Mouse (Mus musculus) megakaryocyte progenitor cell, adult 5-6 weeks (primary cell): ENCODE results near the gene Tmem232. TPM values are rescaled to one million over a fixed set of nuclear protein-coding genes. Genes with fewer than 3 reads are reported as not detected.
"Not testable (repeated sequence)": the region's sequence is repeated elsewhere in the genome, so short reads cannot be mapped to it uniquely, and the experiment has no call there.

Experiments
- ATAC-seq: replicated peaks from 2 replicates; pipeline ENCODE4 v1.8.0; 2016; ENCODE audit warnings: mild to moderate bottlenecking, moderate TSS enrichment, inconsistent platforms; ENCODE audit not compliant: poor library complexity
- total RNA-seq, 2 experiments: library from RNA; stranded (forward) in 1 of 2; stranded (reverse) in 1 of 2; fragments of 157-497, 149-512 nt in 1 of 2; fragments of 200-1000 nt in 1 of 2; gene quantifications; 2 replicates each; pipeline versions ENCODE4 v1.2.3 to v1.2.4; 2015 to 2017

The Tmem232 gene
- total RNA-seq, 2 experiments from 2014 or later, result not detected

DNA sequence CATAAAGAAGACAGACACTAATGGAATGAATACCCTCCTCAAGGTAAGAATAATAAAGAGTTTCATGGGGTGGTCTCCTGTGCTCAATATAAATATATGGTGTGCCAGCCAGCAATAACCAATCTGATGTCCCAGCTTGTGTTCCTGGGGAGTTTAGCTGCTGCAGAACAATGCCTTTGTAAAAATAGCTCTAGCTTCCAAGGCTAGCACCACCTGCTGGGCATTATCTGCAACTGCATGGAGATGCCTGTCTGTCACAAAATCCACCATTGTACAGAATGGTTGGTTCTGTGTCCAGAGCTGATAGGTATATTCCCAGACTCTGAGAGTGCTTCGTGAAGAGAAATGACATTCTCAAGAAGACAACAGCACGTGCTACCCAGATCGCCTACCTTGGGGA lies 4.4 kb downstream of the Tmem232 start:
- ATAC-seq, result peak; percentile 87

DNA sequence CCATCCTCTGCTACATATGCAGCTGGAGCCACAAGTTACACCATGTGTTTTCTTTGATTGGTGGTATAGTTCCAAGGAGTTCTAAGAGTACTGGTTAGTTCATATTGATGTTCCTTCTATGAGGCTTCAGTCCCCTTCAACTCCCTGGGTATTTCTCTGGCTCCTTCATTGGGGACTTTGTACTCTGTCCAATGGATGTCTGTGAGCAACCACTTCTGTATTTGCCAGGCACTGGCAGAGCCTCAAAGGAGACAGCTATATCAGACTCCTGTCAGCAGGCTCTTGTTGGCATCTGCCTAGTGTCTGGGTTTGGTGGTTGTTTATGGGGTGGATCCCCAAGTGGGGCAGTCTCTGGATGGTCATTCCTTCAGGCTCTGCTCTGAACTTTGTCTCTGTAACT lies 8.2 kb downstream of the Tmem232 start:
- ATAC-seq, result not testable (repeated sequence)

DNA sequence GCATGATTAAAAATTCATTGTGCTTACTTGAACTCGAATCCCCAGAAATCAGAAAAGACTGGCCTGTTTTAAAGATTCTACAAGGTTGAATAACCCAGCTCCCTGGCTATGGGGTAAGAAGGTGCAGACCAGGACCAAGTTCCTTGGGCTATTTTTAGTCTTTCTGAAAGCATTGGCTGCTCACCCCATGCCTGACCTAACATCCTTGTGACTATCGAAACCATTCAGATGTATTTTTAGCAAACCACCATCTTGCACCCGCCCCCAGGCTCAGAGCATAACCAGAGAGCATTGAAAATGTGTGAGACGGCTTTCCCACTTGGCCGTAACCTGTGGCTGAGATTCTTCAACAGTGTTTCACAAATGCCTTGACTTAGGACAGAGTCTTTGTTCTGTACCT lies 13.1 kb downstream of the Tmem232 start:
- no peak for ATAC-seq

DNA sequence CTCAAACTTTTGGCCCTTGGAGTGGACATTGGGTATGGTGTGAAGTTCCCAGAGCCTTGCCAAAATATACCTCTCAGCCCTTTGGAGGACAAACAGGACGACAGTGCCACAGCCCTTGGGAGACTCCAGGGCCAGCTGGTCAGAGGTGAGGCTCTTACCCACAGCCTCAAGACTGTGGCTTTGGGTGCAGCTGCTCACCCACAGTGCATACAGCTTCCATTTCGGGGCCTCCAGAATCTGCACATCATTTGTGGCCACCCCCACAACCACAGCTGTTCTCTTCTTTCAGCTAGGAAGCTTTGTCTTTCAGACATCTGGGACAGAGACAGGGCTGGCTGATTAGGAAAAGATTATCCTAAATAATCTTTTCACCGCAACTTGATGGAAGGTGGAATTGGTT lies 27.1 kb downstream of the Tmem232 start:
- ATAC-seq, result no peak

DNA sequence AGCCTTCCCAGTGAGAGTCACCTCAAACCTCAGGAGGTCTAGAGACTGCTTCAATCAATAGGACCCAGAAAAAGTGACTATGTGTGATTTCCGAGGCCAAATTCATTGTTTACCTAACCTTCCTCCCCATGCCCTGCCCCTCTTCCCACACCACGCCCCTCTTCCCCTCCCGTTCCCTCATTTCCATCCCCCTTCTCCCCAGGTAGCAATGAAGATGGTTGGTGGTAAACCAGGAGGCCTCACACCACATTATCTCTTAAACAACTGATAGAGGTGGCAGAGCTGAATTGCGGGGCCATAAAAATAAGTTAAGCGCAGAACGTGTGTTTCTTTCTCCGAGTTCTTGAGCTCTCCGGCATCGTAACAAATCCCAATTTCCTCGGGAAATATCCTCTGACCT lies 55.9 kb downstream of the Tmem232 start:
- ATAC-seq, result no peak

DNA sequence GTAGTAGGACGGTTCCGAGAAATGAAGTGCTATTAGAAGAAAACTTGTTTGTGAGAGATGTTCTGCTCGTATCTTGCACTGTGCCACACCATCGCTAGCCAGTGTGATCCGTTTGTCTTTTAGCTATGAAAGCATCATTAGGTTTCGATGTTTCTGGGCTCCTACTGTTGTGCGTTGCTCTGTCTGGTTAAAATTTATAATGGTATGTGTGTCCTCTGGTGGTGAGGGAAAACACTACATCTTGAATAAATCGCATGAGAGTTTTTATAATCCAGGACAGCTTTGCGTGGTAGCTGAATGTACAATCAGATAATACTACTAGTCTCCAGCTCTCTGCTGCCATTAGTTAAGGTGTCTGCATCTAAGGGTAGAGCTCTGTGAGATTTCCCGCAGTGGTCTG lies 63.8 kb downstream of the Tmem232 start:
- ATAC-seq, result no peak

DNA sequence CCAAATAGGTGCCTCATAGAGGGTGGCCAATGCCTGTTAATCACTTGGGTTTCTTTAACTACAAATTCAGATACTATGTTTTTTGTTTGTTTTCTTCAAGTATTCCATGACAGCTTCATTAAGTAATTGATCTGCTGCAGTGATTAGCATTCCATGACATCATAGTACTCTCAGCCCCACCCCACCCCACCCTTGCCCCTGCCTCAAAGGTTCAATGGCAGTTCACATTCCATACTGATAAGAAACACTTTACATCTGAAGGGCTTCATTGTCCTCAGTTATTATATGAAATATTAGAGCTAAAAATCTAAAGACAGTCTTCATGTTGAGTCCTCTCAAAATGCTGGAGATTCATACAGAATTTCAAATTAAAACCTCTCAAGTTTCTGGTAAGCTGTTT lies 89.8 kb downstream of the Tmem232 start:
- ATAC-seq, result no peak

DNA sequence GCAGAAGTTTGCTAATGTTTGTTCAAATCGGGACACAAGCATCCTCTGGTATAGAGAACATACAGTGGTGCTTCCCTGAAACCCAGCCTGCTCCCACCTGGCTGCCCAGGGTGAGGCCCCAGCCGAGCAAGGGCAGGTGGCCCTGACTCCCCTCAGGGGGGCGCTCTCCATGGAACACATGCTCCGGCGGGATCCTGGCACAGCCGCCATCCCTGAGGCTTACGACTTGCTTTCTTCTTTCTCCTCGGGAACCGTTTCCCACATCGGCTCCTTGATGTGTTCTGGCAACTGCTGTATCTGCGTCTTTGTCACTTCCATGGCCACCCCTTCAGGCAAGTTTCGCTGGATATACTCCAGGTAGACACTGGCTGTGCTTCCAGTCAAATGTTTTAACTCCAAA lies 102.7 kb downstream of the Tmem232 start:
- ATAC-seq, result not testable (repeated sequence)

DNA sequence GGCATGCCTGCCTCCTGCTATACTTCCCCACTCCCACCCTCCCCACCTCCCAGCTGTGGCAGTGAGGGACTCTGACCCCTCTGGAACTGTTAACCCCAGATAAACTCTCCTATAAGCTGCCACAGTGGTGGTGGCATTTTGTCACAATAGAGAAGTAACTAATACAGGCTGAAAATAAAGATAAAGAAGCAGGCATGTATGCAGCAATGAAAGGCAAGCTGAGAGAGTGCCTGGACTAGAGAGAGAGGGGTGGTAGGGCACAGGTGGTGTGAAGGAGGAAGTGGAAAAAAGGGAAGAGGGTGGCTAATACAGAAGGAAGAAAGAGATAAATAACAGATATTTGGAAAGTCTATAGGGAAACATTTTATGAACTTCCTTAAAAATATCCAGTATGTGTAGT lies 121.5 kb downstream of the Tmem232 start:
- ATAC-seq, result no peak

DNA sequence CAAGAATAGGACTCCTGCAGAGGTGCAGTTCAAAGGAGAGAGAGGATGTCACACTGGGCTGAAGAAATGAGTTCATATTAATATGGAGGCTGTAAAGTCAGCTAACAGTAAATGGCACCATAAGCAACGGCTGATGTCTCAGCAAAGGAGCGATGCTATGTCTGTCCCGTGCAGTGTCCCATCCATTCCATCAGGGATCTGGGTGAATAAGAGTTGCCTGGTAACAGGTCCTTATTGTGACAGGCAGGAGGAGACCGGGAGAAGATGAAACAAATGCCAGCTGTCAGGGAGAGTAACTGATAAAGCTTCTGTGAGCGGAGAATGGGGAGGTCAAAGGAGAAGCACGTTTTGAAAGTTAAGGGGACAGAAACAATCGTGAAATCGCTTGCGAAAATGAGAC lies 135.3 kb downstream of the Tmem232 start:
- ATAC-seq, result no peak

DNA sequence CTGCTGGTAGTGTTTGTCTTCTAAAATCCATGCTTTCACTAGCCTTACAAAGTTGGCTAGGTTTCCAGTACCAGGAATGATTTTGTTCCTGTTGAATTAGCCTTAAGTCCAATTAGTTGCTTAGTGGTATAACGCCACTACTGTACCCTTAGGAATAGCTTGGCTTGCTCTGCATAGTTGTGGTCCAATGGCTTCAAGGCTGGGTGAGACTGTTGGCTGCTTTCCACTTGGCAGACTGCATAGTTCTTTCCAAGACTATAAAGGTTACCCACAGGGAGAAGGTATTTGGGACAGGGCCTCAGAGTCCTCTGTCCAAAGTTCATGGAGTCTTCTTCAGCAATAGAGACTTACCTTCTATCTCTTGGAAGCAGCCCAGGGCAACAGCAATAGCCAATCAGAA lies 139.7 kb downstream of the Tmem232 start:
- no peak for ATAC-seq

DNA sequence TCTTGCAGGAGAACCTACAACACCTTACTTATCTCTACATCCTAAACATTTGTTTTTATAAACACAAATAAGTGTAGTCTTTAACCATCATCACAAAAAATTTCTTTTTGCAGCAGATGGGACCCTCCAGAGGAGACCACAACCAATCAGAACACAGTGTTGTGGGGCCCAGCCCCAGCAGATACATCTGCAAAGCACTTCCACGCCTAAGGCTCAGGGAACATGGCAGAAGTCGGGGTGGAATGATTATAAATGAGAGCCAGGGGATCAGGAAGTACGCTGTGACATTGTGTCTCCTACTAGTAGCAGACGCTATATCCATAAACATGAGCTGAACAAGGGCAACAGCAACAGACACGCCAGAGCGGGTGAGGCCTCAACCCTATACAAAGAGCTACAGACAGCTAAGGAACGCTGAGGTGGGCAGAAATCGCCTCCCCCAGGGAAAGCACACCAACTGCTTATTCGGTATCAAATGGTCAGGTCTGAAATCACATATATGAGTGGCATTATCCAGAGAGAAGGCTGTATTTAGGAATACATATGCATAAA lies 156.1 kb downstream of the Tmem232 start:
- ATAC-seq, result no peak

DNA sequence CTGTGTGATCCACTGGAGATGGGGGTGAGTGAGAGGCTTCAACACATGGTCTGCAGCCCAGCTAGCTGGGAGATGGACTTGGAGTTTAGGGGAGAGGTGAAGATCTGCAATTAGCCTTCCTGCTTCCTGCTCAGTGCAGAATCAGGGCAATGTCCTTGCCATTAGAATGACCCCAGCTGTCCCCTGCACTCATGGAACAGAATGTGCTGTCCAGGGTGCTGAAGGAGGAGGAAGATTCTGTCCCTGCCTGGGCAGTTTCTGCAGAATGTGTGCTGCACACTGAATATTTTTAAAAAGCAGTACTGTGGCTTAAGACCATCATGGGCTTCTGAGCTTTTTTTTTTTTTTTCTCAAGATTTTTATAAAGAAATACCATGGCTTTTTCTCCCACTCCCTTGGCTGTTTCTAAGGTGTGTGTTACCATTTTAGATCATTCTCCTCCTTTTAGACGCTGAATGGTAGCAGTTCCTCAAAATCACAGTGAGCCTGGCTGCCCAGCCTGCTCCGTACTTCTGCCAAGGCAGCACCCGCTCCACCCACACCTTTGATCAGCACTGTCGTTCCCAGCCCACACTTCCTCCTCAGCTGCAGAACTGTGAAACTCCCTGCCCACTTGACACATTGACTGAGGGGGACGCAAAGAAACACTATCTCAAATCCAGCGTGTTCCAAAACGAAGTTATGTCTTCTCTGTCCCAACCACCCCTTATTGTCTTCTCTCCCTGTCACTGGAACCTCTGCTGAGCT lies 170.4 kb downstream of the Tmem232 start:
- ATAC-seq, result no peak

DNA sequence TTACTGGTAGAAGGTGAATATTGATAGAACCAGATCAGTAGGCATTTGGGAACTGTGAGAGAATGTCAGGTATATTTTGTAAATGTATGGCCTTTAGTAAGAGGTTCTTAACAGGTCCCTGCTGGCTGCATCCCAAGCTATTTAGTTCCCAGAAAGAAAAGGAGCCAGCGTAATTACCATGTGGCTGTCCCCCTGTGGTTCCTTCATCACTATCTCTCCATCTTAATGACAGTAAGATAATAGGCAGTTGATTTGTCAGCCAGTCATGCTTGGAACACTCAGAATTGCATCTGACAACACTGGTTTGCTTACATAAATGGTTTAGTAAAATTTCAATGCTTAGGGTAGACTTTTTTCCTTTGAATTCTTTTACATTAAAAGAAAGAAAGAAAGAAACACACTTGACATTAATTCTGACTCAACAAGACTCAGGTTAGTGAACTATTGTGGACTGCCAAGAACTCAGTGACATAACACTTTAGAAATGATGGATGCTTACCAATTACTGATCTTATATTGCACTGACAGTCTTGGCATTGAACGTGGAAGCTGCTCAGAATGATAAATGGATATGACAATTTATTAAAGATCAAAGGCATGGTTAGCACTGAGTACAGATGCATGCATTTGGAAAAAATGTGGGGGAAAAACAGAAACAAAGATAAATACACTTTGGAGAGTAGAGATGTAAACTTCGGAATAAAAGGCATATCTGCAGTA lies 174.9 kb downstream of the Tmem232 start:
- ATAC-seq, result no peak

DNA sequence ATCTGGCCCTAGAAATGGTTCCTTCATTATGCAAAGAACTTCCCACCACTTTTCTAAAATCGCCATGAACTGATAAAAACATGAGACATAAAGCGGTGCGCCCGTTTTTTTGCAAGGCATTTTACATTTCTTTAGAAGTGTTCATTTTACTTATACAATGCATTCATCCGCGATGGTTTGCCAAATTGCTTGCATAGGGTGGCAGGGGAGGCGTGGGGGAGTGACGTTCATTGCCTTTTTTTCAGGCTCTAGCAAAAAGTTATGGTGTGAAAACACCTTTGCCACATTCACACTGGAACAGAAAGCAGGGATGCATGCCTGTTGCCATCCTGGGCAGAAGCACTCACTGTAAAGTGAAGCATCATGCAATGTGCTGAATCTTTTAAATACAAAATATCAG lies 188.7 kb downstream of the Tmem232 start:
- no peak for ATAC-seq

DNA sequence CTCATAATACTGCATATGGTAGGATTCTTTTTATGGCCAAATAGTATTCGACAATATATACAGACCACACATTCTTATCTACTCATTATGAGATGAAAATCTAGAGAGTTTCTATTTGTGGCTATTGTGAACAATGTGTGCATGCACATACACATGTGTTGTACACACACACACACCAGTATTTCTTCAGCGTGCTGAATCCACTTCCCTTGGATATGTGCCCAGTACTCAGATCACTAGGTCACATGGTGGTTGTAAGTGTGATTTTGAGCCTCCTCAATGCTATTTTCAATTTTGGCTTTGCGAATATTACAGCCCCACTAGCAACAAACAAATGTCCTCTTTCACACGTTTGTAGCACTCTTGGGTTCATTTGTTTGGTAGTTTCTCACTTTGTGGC lies 200.6 kb downstream of the Tmem232 start:
- ATAC-seq, result no peak

DNA sequence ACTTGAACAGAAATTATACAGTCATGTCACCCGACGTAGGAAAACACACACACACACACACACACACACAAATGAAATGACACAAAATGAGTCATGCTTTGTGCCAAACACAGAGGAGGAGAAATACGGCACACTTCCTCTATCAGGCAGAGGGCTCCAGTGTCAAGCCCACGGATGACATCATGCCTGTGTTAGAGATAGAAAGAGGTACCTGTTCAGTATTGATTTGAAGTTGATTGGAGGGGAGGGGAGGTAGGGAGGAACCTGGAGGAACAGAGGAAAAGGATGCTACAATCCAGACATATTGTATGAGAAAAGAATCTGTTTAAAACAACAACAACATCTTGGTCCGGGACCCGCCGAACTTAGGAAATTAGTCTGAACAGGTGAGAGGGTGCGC lies 209.8 kb downstream of the Tmem232 start:
- ATAC-seq, result no peak

DNA sequence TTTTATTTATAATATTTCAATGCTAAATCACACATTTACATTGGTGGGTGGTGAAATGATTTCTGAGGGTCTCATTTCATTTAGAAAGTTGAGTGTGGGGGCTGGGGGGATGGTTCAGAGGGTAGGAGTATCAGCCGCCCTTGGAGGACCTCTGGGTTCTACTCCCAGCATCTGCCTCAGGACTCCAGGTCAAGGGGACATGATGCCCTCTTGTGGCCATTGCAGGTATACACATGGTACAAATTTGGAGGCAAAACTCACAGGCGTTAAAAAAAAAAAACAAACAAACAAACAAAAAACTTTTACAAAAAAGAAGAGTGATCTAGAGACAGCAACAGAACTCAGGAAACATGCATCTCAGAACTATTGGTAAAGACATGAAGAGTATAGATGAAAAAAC lies 215.3 kb downstream of the Tmem232 start:
- peak; percentile 94 for ATAC-seq

DNA sequence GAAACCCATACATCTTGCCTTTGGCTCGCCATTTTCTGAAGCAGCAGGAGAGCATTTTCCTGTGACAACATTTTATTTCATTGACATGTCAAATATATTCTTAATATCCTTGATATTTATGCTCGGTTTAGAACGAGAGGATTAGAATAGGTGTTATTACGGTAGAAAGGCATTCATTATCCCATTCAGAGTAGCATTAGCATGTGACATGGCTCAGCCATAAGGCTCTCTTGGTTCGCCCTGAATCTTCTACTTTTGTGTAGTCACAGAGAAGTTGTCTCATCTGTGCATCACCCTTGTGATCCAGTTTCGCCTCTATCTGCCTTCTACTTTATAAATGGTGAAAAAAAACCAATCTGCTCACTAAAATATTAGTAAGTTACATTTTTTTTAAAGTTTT lies 220.0 kb downstream of the Tmem232 start:
- no peak for ATAC-seq

DNA sequence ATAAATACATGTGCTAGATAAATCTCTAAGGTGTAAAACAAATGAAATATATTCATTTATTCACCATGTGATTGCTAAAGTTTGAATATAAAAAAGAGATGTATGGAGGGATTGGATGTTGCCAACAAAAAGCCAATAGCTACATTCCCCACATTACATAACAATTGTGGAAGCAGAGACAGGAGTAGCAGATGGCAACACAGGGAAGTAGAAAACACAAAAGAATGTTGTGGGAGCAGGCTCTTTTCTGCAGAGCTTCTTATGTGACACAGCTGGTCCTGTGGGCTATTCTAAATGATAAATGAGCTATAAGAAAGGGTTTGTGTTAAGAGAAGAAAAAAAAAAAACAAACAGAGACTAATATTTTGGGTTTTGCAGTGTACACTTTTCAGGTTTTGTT lies 240.6 kb downstream of the Tmem232 start:
- ATAC-seq, result no peak

DNA sequence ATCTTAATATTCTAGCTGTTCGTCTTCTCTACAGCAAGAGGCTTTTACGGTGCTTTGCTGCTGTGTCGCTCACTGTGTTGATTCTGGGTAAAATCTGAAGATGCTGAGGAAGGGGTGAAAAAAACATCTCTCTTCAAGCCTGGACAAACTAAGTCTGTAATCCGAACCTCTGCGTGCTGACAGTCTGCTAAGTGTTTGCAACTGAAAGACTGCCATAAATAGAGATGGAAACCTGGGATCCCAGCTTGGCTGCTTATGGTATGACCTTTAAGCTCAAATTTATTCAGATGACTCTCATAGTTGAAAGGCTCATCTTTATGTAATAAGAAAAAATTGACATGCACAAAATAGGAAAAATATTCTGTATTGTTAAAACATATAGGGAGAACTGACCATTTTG lies 242.8 kb downstream of the Tmem232 start:
- ATAC-seq, result no peak

DNA sequence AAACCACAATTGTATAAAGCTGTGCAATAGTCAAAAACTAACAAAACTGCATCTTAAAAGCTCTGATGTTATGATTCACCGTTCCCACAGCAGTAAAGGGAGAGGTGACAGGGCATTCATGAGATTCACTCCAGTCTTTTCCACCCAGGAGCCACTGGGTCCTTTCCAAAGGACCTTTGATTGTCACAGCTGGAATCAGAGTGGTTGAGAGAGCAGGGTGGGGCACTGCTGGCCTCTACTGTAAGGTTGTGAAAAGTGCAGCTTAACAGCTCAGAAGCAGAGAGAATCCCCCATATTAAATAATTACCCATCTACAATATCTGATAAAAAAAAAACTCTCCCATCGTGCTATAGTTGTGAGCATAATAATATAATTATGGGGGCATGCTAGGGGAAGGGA lies 288.4 kb downstream of the Tmem232 start:
- no peak for ATAC-seq
